Comparison of ENCODE assay signal across 19 mouse cellular contexts in genomic region chr5:72401778-72402177, GRCm38 (mm10).
DNase-seq lines count a peak whose midpoint lies in the region; ATAC-seq and TF ChIP-seq lines count a peak whose summit lies in the region.
"Had no signal": no experiment of that assay in that cellular context is flagged by ENCODE, and none has a peak within 500 bp of the region (broad histone marks: within the 10 kb centered on the region; RNA-seq: fewer than 3 reads in every experiment).

No protein-coding gene starts in this region.

- H3K4me1 ChIP-seq in embryonic facial prominence, embryonic 11.5 days (ENCODE audit: control insufficient read depth, insufficient read depth, low read length): no peaks in the 10 kb centered on the region
- no peaks in the 10 kb centered on the region for H3K4me1 ChIP-seq in hindbrain, postnatal 0 days (ENCODE audit: insufficient read depth, low read length)
- no peaks in the 10 kb centered on the region for H3K4me1 ChIP-seq in liver, embryonic 12.5 days
- H3K4me1 ChIP-seq: liver, embryonic 15.5 days had no signal

- H3K36me3 ChIP-seq in embryonic facial prominence, embryonic 11.5 days (replicated peaks; ENCODE audit: control insufficient read depth, insufficient read depth, low read depth, low read length): no peaks in the 10 kb centered on the region
- no peaks in the 10 kb centered on the region for H3K36me3 ChIP-seq in hindbrain, postnatal 0 days (ENCODE audit: insufficient read depth, low read length)
- H3K36me3 ChIP-seq in liver, embryonic 12.5 days: no peaks in the 10 kb centered on the region
- H3K36me3 ChIP-seq: liver, embryonic 15.5 days; neural tube, embryonic 12.5 days had no signal

- ATAC-seq in embryonic facial prominence, embryonic 11.5 days (replicated peaks; ENCODE audit: insufficient number of reproducible peaks, low FRiP score, low TSS enrichment, low read depth): 0 out of 2 replicates have a peak, but pooled peaks have one; percentile 44
- ATAC-seq in hindbrain, postnatal 0 days: peak; percentile 75
- ATAC-seq in liver, embryonic 12.5 days: no peak

- no peak for TF ChIP-seq CTCF in brain, embryonic 14.5 days (IDR thresholded peaks at IDR 0.05; ENCODE audit: borderline replicate concordance, extremely low read depth, insufficient read depth, insufficient read length)
- no peak for TF ChIP-seq CTCF in hindbrain, postnatal 0 days (IDR thresholded peaks at IDR 0.05; ENCODE audit: low read depth)

- no peak overlapping the region for H3K4me2 ChIP-seq in embryonic facial prominence, embryonic 11.5 days (ENCODE audit: low read depth, low read length)
- H3K4me2 ChIP-seq in hindbrain, postnatal 0 days (ENCODE audit: low read depth, low read length): no peak overlapping the region
- H3K4me2 ChIP-seq in liver, embryonic 12.5 days: no peak overlapping the region
- H3K4me2 ChIP-seq: heart, embryonic 11.5 days; liver, embryonic 15.5 days; neural tube, embryonic 12.5 days had no signal

- H3K9me3 ChIP-seq in embryonic facial prominence, embryonic 11.5 days (replicated peaks; ENCODE audit: control insufficient read depth, low read length): no peaks in the 10 kb centered on the region
- H3K9me3 ChIP-seq in hindbrain, postnatal 0 days (ENCODE audit: low read length): no peaks in the 10 kb centered on the region
- H3K9me3 ChIP-seq in liver, embryonic 12.5 days (replicated peaks): no peaks in the 10 kb centered on the region
- H3K9me3 ChIP-seq: liver, embryonic 15.5 days; neural tube, embryonic 12.5 days had no signal

- intact Hi-C loops in left cerebral cortex, postnatal 4 days (cut with DNase I): no loop called here
- intact Hi-C loops in left cerebral cortex, postnatal 36 days (cut with DNase I): no loop called here

- no peak for TF ChIP-seq POLR2A in brain, embryonic 14.5 days (IDR thresholded peaks at IDR 0.05; ENCODE audit: borderline replicate concordance, extremely low read depth, insufficient read depth, insufficient read length, poor library complexity, severe bottlenecking)

- no peak overlapping the region for H3K4me3 ChIP-seq in embryonic facial prominence, embryonic 11.5 days (ENCODE audit: low read depth, low read length)
- H3K4me3 ChIP-seq in hindbrain, postnatal 0 days (ENCODE audit: low read length): no peak overlapping the region
- H3K4me3 ChIP-seq in liver, embryonic 12.5 days: no peak overlapping the region
- H3K4me3 ChIP-seq: erythroblast, embryonic 14.5 days; left cerebral cortex, adult 2 months; liver, embryonic 15.5 days; neural tube, embryonic 12.5 days had no signal

- H3K27me3 ChIP-seq in embryonic facial prominence, embryonic 11.5 days (ENCODE audit: control insufficient read depth, insufficient read depth, low read length): no peaks in the 10 kb centered on the region
- H3K27me3 ChIP-seq in hindbrain, postnatal 0 days (ENCODE audit: insufficient read depth, low read length): no peaks in the 10 kb centered on the region
- no peaks in the 10 kb centered on the region for H3K27me3 ChIP-seq in liver, embryonic 12.5 days (replicated peaks)
- H3K27me3 ChIP-seq: liver, embryonic 15.5 days; neural tube, embryonic 12.5 days had no signal

- H3K9ac ChIP-seq in embryonic facial prominence, embryonic 11.5 days (replicated peaks; ENCODE audit: low read length): no peak overlapping the region
- no peak overlapping the region for H3K9ac ChIP-seq in hindbrain, postnatal 0 days (replicated peaks; ENCODE audit: low read length)
- no peak overlapping the region for H3K9ac ChIP-seq in liver, embryonic 12.5 days
- H3K9ac ChIP-seq: liver, embryonic 15.5 days; neural tube, embryonic 12.5 days had no signal

- DNase-seq in left cerebral cortex, postnatal 4 days: peak; percentile 10
- no peak for DNase-seq in left cerebral cortex, postnatal 36 days (ENCODE audit: low spot score in 2 of 2)
- peak; percentile 19 for DNase-seq in brain, embryonic 14.5 days (ENCODE audit: low read depth)
- peak; percentile 7 for DNase-seq in embryonic facial prominence, embryonic 11.5 days (ENCODE audit: low spot score)
- peak; percentile 25 for DNase-seq in hindbrain, postnatal 0 days (ENCODE audit: low spot score)
- DNase-seq in spleen, postnatal 14 days (ENCODE audit: low spot score in 2 of 2): no peak
- DNase-seq in layer of hippocampus, postnatal 25 days (ENCODE audit: extremely low spot score in 1 of 2, low spot score in 1 of 2): no peak
- DNase-seq: adrenal gland, adult 8-10 months; cerebellum, adult 11 months; cerebellum, postnatal 36 days; kidney, adult 8-10 months; kidney, postnatal 25 days; thymus, adult 2 months had no signal

- H3K27ac ChIP-seq in embryonic facial prominence, embryonic 11.5 days (replicated peaks; ENCODE audit: low read depth, low read length): no peak overlapping the region
- no peak overlapping the region for H3K27ac ChIP-seq in hindbrain, postnatal 0 days
- no peak overlapping the region for H3K27ac ChIP-seq in liver, embryonic 12.5 days
- H3K27ac ChIP-seq: left cerebral cortex, adult 2 months; liver, embryonic 15.5 days; neural tube, embryonic 12.5 days had no signal

- WGBS in embryonic facial prominence, embryonic 11.5 days: 62% methylated on average over 10 of the region's 10 CpGs
- WGBS in hindbrain, postnatal 0 days: 43% methylated on average over 10 of the region's 10 CpGs
- 71% methylated on average over 10 of the region's 10 CpGs for WGBS in liver, embryonic 12.5 days (ENCODE audit: insufficient replicate concordance)

Comparison
In these comparisons a context has a peak if more than half of its experiments do, and no peak if none do; other contexts are left out.
1. DNase-seq: peak in left cerebral cortex, postnatal 4 days (single experiment), brain, embryonic 14.5 days (single experiment), embryonic facial prominence, embryonic 11.5 days (single experiment) and hindbrain, postnatal 0 days (single experiment); none in left cerebral cortex, postnatal 36 days (0 of 2), spleen, postnatal 14 days (0 of 2) and layer of hippocampus, postnatal 25 days (0 of 2).